Mouse (Mus musculus) heart, postnatal 14 days (tissue): ENCODE measurements at regions not wholly inside any gene's neighbourhood (a gene's known extent, or its start where the extent isn't known, plus 50 kb on each side); places are given as distances from the start of the nearest gene placed in this dataset.

Experiments
- DNase-seq, 2 experiments: peaks; one replicate each; pipeline ENCODE4 v3.0.0; 2021 to 2022
- intact Hi-C: fragments of 180-260 bp; cut with DNase I; formaldehyde crosslinking; loops from one replicate; pipeline ENCODE4 v1.15.1; 2025

GRCm38 (mm10) chr1:138343451-138343850 lies 69.9 kb downstream of the Atp6v1g3 start:
- DNase-seq = no peak
- intact Hi-C loops = no loop called here

GRCm38 (mm10) chr1:138344920-138345319 lies 71.4 kb downstream of the Atp6v1g3 start:
- intact Hi-C loops = no loop called here
- no peak for DNase-seq

GRCm38 (mm10) chr1:138345992-138346391 lies 72.5 kb downstream of the Atp6v1g3 start:
- DNase-seq = no peak
- intact Hi-C loops = no loop called here

GRCm38 (mm10) chr1:138346904-138347303 lies 73.4 kb downstream of the Atp6v1g3 start:
- DNase-seq = peak in 1 of 2 experiments; percentile 25
- intact Hi-C loops = no loop called here

- peak in 1 of 2 experiments; percentile 28 for DNase-seq
- intact Hi-C loops = no loop called here
Observed at GRCm38 (mm10) chr1:138348447-138348846, 74.9 kb downstream of the Atp6v1g3 start.

- intact Hi-C loops = no loop called here
- no peak for DNase-seq
Observed at GRCm38 (mm10) chr1:138349099-138349498, 75.6 kb downstream of the Atp6v1g3 start.

- DNase-seq = no peak
- intact Hi-C loops = no loop called here
Observed at GRCm38 (mm10) chr1:138356407-138356806, 82.9 kb downstream of the Atp6v1g3 start.

GRCm38 (mm10) chr1:138362684-138363472 lies 89.3 kb downstream of the Atp6v1g3 start:
- DNase-seq = no peak
- intact Hi-C loops = no loop called here

- intact Hi-C loops = no loop called here
- DNase-seq = no peak
Observed at GRCm38 (mm10) chr1:138369953-138370482, 96.5 kb downstream of the Atp6v1g3 start.

GRCm38 (mm10) chr1:138371474-138371873 lies 97.9 kb downstream of the Atp6v1g3 start:
- intact Hi-C loops = no loop called here
- DNase-seq = no peak

- DNase-seq = no peak
- intact Hi-C loops = no loop called here
Observed at GRCm38 (mm10) chr1:138384146-138384545, 110.6 kb downstream of the Atp6v1g3 start.

GRCm38 (mm10) chr1:138385156-138385841 lies 111.8 kb downstream of the Atp6v1g3 start:
- intact Hi-C loops = no loop called here
- no peak for DNase-seq

- no peak for DNase-seq
- intact Hi-C loops = no loop called here
Observed at GRCm38 (mm10) chr1:138386001-138386400, 112.5 kb downstream of the Atp6v1g3 start.

GRCm38 (mm10) chr1:138388634-138389033 lies 115.1 kb downstream of the Atp6v1g3 start:
- no peak for DNase-seq
- intact Hi-C loops = no loop called here

GRCm38 (mm10) chr1:138389676-138390075 lies 116.1 kb downstream of the Atp6v1g3 start:
- DNase-seq = no peak
- intact Hi-C loops = no loop called here

- no peak for DNase-seq
- intact Hi-C loops = no loop called here
Observed at GRCm38 (mm10) chr1:138418610-138419009, 145.1 kb downstream of the Atp6v1g3 start.

- DNase-seq = no peak
- intact Hi-C loops = loop anchor here (10.0 kb wide), 1 partner anchor 207 kb away; no protein-coding TSS in a partner anchor
Observed at GRCm38 (mm10) chr1:138427416-138427815, 153.9 kb downstream of the Atp6v1g3 start.
